Mouse (Mus musculus): ENCODE results near the gene Mgat3. TPM values are rescaled to one million over a fixed set of nuclear protein-coding genes. Genes with fewer than 3 reads are reported as not detected.
A peak's percentile ranks its signal among the peaks of the same experiment; 100 is the strongest.

The Mgat3 gene
- polyA plus RNA-seq, 1 experiment from 2014 or later: 14.6 TPM

GRCm38 (mm10) chr15:80136645-80137044 is 36.9 kb upstream of the Mgat3 start:
- ATAC-seq (ENCODE audit: low read depth): no peak
- no peaks in the 10 kb centered on the region for H3K27me3 ChIP-seq
- peaks cover 24% of the 10 kb centered on the region for H3K36me3 ChIP-seq
- no peak overlapping the region for H3K27ac ChIP-seq (replicated peaks)
- H3K4me3 ChIP-seq: no peak overlapping the region
- WGBS: 98% methylated on average over 3 of the region's 3 CpGs
- no peak overlapping the region for H3K9ac ChIP-seq
- H3K4me2 ChIP-seq: no peak overlapping the region
- peaks cover 37% of the 10 kb centered on the region for H3K4me1 ChIP-seq (replicated peaks)
- H3K9me3 ChIP-seq: no peaks in the 10 kb centered on the region

- Histone ChIP-seq H3K27ac (replicated peaks) (peak overlapping the region; percentile 15; the same call in 1 of the 2 replicates), H3K4me2 (no peak overlapping the region), H3K4me1 (replicated peaks) (peaks cover 37% of the 10 kb centered on the region), H3K9ac (no peak overlapping the region), H3K36me3 (peaks cover 35% of the 10 kb centered on the region), H3K27me3 (no peaks in the 10 kb centered on the region), H3K9me3 (0 out of 2 replicates have a peak, but pooled peaks cover 5% of the 10 kb centered on the region), H3K4me3 (no peak overlapping the region)
- 65% methylated on average over 17 of the region's 17 CpGs for WGBS
- no peak for ATAC-seq (ENCODE audit: low read depth)
Measured at GRCm38 (mm10) chr15:80137945-80138791, 35.4 kb upstream of the Mgat3 start.

GRCm38 (mm10) chr15:80140302-80140701 is 33.2 kb upstream of the Mgat3 start:
- ATAC-seq (ENCODE audit: low read depth): no peak
- WGBS: over 99% methylated on average over 2 of the region's 2 CpGs

GRCm38 (mm10) chr15:80140878-80141277 is 32.6 kb upstream of the Mgat3 start:
- 0 out of 2 replicates have a peak, but pooled peaks cover 5% of the 10 kb centered on the region for H3K9me3 ChIP-seq
- H3K4me2 ChIP-seq: no peak overlapping the region
- H3K36me3 ChIP-seq: peaks cover 44% of the 10 kb centered on the region
- 97% methylated on average over 3 of the region's 3 CpGs for WGBS
- H3K27me3 ChIP-seq: no peaks in the 10 kb centered on the region
- H3K4me1 ChIP-seq (replicated peaks): peaks cover 20% of the 10 kb centered on the region
- H3K27ac ChIP-seq (replicated peaks): no peak overlapping the region
- H3K4me3 ChIP-seq: no peak overlapping the region
- no peak overlapping the region for H3K9ac ChIP-seq
- ATAC-seq (ENCODE audit: low read depth): no peak

More at GRCm38 (mm10) chr15:80140302-80140701, 33.2 kb upstream of the Mgat3 start:
- Histone ChIP-seq H3K4me3 (no peak overlapping the region), H3K4me2 (no peak overlapping the region), H3K27me3 (no peaks in the 10 kb centered on the region), H3K27ac (replicated peaks) (no peak overlapping the region), H3K36me3 (peaks cover 44% of the 10 kb centered on the region), H3K9ac (no peak overlapping the region), H3K4me1 (replicated peaks) (peaks cover 20% of the 10 kb centered on the region), H3K9me3 (0 out of 2 replicates have a peak, but pooled peaks cover 5% of the 10 kb centered on the region)

GRCm38 (mm10) chr15:80142130-80142529 is 31.4 kb upstream of the Mgat3 start:
- 0 out of 2 replicates have a peak, but pooled peaks cover 5% of the 10 kb centered on the region for H3K9me3 ChIP-seq
- ATAC-seq (ENCODE audit: low read depth): no peak
- H3K36me3 ChIP-seq: peaks cover 33% of the 10 kb centered on the region
- no peak overlapping the region for H3K27ac ChIP-seq (replicated peaks)
- H3K4me1 ChIP-seq (replicated peaks): peaks cover 19% of the 10 kb centered on the region
- H3K9ac ChIP-seq: no peak overlapping the region
- H3K4me3 ChIP-seq: no peak overlapping the region
- WGBS: 98% methylated on average over 3 of the region's 3 CpGs
- no peak overlapping the region for H3K4me2 ChIP-seq
- no peaks in the 10 kb centered on the region for H3K27me3 ChIP-seq

GRCm38 (mm10) chr15:80143760-80144159 is 29.8 kb upstream of the Mgat3 start:
- Histone ChIP-seq H3K27ac (replicated peaks) (no peak overlapping the region), H3K9me3 (0 out of 2 replicates have a peak, but pooled peaks cover 5% of the 10 kb centered on the region), H3K4me3 (no peak overlapping the region), H3K4me2 (no peak overlapping the region), H3K36me3 (peaks cover 41% of the 10 kb centered on the region), H3K9ac (no peak overlapping the region), H3K27me3 (no peaks in the 10 kb centered on the region), H3K4me1 (replicated peaks) (peaks cover 9% of the 10 kb centered on the region; the same call in 1 of the 2 replicates)
- WGBS: 90% methylated on average over 6 of the region's 6 CpGs
- no peak for ATAC-seq (ENCODE audit: low read depth)

GRCm38 (mm10) chr15:80145397-80145796 is 28.1 kb upstream of the Mgat3 start:
- 0 out of 2 replicates have a peak, but pooled peaks cover 6% of the 10 kb centered on the region for H3K4me1 ChIP-seq (replicated peaks)
- no peak for ATAC-seq (ENCODE audit: low read depth)
- H3K4me3 ChIP-seq: no peak overlapping the region
- H3K9me3 ChIP-seq: 0 out of 2 replicates have a peak, but pooled peaks cover 5% of the 10 kb centered on the region
- no peak overlapping the region for H3K9ac ChIP-seq
- H3K27ac ChIP-seq (replicated peaks): no peak overlapping the region
- H3K4me2 ChIP-seq: no peak overlapping the region
- WGBS: 95% methylated on average over 5 of the region's 5 CpGs
- H3K36me3 ChIP-seq: peaks cover 55% of the 10 kb centered on the region
- H3K27me3 ChIP-seq: no peaks in the 10 kb centered on the region

- ATAC-seq (ENCODE audit: low read depth): no peak
- Histone ChIP-seq H3K9me3 (0 out of 2 replicates have a peak, but pooled peaks cover 5% of the 10 kb centered on the region), H3K36me3 (peaks cover 55% of the 10 kb centered on the region), H3K27ac (replicated peaks) (no peak overlapping the region), H3K4me1 (replicated peaks) (0 out of 2 replicates have a peak, but pooled peaks cover 6% of the 10 kb centered on the region), H3K4me2 (no peak overlapping the region), H3K27me3 (no peaks in the 10 kb centered on the region), H3K4me3 (no peak overlapping the region), H3K9ac (no peak overlapping the region; the same call in 1 of the 2 replicates)
- 66% methylated on average over 6 of the region's 6 CpGs for WGBS
Measured at GRCm38 (mm10) chr15:80146153-80146552, 27.4 kb upstream of the Mgat3 start.

- H3K9ac ChIP-seq: no peak overlapping the region
- H3K27ac ChIP-seq (replicated peaks): no peak overlapping the region
- H3K9me3 ChIP-seq: 0 out of 2 replicates have a peak, but pooled peaks cover 2% of the 10 kb centered on the region
- H3K4me3 ChIP-seq: no peak overlapping the region
- H3K36me3 ChIP-seq: peaks cover 55% of the 10 kb centered on the region
- no peak overlapping the region for H3K4me2 ChIP-seq
- WGBS: 89% methylated on average over 14 of the region's 14 CpGs
- ATAC-seq (ENCODE audit: low read depth): no peak
- no peaks in the 10 kb centered on the region for H3K27me3 ChIP-seq
- H3K4me1 ChIP-seq (replicated peaks): 0 out of 2 replicates have a peak, but pooled peaks cover 6% of the 10 kb centered on the region
Measured at GRCm38 (mm10) chr15:80147090-80147489, 26.4 kb upstream of the Mgat3 start.

GRCm38 (mm10) chr15:80147511-80147910 is 26.0 kb upstream of the Mgat3 start:
- H3K9me3 ChIP-seq: no peaks in the 10 kb centered on the region
- no peak overlapping the region for H3K4me2 ChIP-seq
- H3K4me1 ChIP-seq (replicated peaks): 0 out of 2 replicates have a peak, but pooled peaks cover 6% of the 10 kb centered on the region
- H3K27me3 ChIP-seq: no peaks in the 10 kb centered on the region
- H3K27ac ChIP-seq (replicated peaks): no peak overlapping the region
- 78% methylated on average over 5 of the region's 5 CpGs for WGBS
- ATAC-seq (ENCODE audit: low read depth): no peak
- H3K4me3 ChIP-seq: no peak overlapping the region
- no peak overlapping the region for H3K9ac ChIP-seq
- peaks cover 58% of the 10 kb centered on the region for H3K36me3 ChIP-seq

- Histone ChIP-seq H3K27me3 (no peaks in the 10 kb centered on the region), H3K27ac (replicated peaks) (no peak overlapping the region), H3K4me2 (no peak overlapping the region), H3K9me3 (no peaks in the 10 kb centered on the region), H3K4me3 (no peak overlapping the region), H3K36me3 (peaks cover 59% of the 10 kb centered on the region), H3K4me1 (replicated peaks) (0 out of 2 replicates have a peak, but pooled peaks cover 6% of the 10 kb centered on the region), H3K9ac (no peak overlapping the region)
- no peak for ATAC-seq (ENCODE audit: low read depth)
- WGBS: 84% methylated on average over 8 of the region's 8 CpGs
Measured at GRCm38 (mm10) chr15:80148565-80148964, 25.0 kb upstream of the Mgat3 start.

- no peak overlapping the region for H3K4me3 ChIP-seq
- H3K27me3 ChIP-seq: no peaks in the 10 kb centered on the region
- 0 out of 2 replicates have a peak, but pooled peaks cover 6% of the 10 kb centered on the region for H3K4me1 ChIP-seq (replicated peaks)
- no peaks in the 10 kb centered on the region for H3K9me3 ChIP-seq
- no peak for ATAC-seq (ENCODE audit: low read depth)
- no peak overlapping the region for H3K4me2 ChIP-seq
- no peak overlapping the region for H3K9ac ChIP-seq
- H3K27ac ChIP-seq (replicated peaks): no peak overlapping the region
- H3K36me3 ChIP-seq: peaks cover 64% of the 10 kb centered on the region
- WGBS: 92% methylated on average over 7 of the region's 7 CpGs
Measured at GRCm38 (mm10) chr15:80149517-80149916, 24.0 kb upstream of the Mgat3 start.
